Mouse (Mus musculus) R1 (cell line): ENCODE results near the gene Upk3a.
"Not testable (repeated sequence)": the region's sequence is repeated elsewhere in the genome, so short reads cannot be mapped to it uniquely, and the experiment has no call there.

ENCODE experiments used
- DNase-seq: peaks from one replicate; pipeline ENCODE4 v3.0.0-alpha.2; 2018; ENCODE audit warnings: low read depth, low spot score

Upk3a gene

DNA sequence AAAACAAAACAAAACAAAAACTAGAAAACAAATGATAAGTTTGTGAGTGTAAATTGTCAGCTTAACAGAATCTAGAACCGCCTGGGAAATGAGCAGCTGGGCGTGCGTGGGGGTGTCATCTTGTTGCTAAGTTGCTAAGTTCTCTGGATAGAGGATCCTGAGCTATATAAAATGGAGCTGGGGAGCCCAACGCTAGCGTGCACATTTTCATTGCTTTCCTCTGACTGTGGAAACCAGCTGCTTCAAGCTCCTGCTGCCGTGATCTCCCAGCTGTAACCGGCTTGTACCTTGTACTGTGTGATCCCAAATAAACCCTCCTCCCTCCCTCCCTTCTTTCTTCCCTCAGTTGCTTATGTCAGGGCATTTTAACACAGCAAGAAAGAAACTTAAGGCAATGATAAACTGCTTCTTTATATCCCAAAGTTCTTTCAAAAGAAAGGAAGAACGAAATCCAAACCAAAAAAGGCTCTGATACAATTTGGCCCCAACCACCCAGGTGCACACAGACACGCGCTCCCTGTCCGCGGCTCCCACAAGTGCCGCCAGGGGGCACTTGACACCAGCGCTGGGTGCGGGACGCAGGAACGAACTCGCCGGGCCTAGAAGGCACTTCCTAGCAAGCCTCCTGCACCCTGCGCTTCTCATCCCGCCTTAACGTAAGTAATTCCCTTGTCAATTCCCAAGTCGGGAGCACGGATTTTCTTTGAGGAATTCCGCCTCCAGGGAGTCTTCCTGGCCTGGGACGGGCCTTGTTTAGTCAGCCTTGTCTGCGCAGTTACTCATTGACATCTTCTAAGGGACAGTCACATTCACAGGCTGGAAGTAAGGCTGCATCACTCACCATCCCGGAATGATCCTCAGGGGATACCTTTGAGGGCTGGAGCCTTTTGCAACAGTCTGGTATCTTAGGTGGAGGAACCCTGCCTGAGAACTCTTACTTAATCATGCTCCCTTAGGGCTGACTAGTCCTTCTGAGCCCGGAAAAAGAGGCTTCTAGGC, 15.7 kb upstream of the Upk3a start:
- peak; percentile 79 for DNase-seq

DNA sequence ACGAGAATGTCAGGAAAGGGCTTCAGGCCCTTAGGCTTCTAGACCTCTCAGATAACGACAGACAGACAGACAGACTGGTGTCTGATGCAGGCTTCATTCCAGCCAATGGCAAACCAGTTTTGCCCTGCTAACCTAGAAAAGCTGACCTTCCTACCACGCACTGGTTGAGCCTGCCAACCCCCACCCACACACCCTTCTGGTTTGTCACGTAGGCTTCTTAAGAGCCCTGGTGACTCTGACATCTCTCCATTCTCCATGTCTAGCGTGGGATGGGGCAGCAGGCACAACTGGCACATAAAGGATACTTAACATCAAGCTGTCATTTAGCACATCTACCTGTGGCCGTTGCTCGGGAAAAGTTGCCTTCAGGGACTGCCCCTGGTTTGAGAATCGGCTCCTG, 7.3 kb upstream of the Upk3a start:
- DNase-seq = no peak

DNA sequence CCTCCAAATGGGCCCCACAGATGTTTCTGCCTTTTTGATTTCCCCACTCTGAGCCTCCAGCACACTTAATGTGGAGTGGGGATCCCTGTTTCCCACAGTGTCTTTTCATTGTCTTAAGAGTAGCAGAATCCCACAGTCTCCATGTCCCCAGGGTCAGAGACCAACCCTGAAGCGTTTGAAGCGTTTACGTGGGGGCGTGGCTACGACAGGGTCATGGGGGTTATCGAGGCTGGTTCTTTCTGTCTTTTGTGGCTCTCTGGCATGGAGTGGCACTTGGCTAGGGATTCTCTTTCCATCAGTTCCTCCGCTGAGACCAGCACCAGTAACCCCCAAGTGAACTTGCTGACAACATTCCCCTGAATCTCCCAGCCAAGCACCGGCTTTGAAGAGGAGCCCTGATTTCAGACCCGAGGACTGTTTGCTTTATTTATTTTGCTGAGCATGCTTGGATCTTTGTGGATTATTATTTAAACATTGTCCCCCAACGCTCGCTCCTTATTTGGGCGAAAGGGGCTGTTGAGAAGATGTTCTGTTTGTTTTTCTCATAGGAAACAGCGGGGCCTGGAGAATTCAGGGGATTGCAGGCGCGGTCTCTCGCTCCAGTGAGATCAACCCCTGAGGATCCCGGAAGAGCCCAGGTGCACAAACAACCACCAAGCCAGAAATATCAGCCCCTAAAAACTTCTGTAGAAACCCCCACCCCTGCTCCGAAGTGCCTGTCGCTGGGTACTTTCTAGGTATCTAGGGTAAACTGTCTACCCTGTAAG, 4.9 kb upstream of the Upk3a start:
- peak; percentile 49 for DNase-seq

GRCm38 (mm10) chr15:85012662-85013054, 4.3 kb upstream of the Upk3a start:
- DNase-seq = no peak

- no peak for DNase-seq
Measured at GRCm38 (mm10) chr15:85015771-85016170, 1.2 kb upstream of the Upk3a start.

DNA sequence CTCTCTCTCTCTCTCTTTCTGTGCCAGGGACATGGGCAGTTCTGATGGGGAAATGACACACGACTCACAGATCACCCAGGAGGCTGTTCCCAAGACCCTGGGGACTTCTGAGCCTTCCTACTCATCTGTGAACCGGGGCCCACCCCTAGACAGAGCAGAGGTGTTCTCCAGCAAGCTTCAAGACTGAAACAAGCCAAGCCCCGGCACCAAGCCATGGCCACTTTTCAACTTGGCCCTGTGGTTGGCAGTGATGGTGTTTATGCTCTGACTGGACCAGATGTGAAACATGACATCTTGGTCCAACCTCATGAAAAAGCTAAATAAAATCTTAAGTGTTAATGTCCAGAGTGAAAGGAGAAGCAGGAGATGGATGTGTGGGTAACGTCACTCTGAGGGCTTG, 5.3 kb downstream of the Upk3a start:
- DNase-seq = no peak

GRCm38 (mm10) chr15:85026197-85026596, 9.3 kb downstream of the Upk3a start:
- no peak for DNase-seq

DNA sequence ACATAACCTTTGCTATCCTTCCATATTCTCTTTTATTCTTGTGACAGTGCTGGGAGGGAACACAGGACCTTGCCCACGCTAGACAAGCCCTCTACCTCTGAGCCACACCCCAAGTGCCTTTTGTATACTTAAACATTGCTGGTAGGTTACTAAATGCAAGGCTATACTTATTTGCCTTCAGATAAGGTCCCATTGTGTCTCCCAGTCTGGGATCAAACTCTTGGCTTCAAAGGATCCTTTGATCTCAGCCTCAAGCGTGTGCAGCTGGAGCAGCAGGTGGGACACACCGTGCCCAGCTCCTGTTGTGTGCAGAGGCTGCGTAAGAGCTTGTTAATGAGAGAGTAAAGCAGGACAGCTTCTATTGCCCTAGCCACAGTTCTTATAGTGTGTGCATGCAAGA, 10.8 kb downstream of the Upk3a start:
- DNase-seq = peak; percentile 16

DNA sequence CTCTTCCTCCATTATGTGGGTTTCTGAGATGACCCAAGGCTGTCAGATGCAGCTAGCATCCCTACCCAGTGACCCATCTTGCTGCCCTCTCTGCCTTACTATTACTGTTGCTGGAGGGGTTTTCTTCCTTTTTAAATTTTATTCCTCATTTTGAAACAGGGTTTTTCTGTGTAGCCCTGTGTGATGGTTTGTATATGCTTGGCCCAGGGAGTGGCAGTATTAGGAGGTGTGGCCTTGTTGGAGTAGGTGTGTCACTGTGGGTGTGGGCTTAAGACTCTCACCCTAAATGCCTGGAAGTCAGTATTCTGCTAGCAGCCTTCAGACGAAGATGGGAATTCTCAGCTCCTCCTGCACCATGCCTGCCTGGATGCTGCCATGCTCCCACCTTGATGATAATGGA, 11.7 kb downstream of the Upk3a start, which contains the start of gene Fam118a:
Gene Fam118a, plus strand, starts transcription at position 301 of the 400 bp plus-strand sequence.
- DNase-seq = not testable (repeated sequence)

DNA sequence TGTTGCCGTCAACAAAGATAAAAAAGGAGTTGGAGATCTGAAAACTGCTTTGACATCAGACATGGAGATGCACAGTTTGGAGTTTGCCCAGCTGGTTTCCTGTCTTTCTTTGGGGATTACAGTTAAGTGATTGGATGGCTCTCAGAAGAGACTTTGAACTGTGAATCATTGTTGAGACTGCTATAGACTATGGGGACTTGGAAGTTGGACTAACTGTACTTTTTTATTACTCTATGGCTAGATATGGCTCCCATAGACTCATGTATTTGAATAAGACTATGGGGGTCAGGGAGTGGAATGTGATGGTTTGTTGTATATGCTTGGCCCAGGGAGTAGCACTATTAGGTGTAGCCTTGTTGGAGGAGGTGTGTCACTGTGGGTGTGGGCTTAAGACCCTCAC, 13.7 kb downstream of the Upk3a start:
- DNase-seq = not testable (repeated sequence)

DNA sequence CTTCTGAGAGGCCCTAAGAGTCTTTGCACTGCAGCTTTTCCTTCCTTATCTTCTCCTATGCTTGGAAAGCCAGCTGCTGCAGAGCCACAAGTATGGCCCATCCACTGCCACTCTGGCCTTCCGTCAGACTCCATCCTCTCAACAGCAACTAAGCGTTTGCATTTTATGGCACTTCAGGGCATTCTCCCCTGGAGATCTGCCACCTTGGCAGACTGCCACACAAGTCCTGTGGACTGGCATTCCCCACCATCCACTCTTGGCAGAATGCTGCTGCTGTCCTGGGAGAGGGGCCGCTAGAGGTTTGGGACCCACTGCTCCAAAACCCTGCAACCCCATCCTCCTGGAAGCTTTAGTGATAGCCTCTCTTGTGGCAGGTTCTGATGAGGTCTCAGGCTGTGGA, 14.9 kb downstream of the Upk3a start:
- DNase-seq = no peak

- DNase-seq = peak; percentile 37
Measured at GRCm38 (mm10) chr15:85033916-85034315, 17.0 kb downstream of the Upk3a start.

DNA sequence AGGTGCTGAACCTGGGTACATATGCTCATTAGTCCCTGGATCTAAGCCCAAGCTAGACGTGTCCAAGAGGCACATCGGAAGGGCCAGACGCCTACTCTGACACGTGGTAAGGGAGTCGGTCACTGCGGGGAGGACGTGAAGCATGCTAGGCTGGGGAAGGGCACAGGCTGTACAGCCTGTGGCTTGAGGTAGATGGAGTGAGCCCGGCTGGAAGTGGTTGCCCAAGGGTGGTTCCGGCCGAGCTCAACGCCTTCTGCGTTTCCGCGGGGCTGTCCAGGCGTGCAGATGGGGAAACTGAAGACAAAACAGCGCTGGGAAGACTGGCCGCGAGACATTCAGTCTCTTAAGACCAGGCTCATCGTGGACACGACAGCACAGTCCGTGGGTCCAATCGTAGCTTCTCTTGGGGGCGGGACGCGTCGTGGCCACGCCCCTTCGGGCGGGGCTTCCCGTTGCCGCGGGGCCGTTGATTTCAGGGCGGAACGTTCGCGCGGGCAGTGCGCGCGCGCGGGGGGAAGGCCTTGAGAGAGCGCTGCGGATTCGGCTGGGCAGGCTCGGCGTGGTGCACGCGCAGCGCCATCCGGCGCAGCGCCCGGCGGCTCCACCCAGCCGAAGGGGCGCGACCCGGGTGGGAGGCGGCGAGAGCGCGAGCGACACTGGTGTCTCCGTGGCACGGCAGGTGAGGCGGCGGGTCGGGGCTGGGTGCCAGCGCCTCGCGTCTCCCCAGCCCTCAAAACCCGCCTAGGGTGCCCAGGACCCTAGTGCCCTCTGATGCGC, 19.8 kb downstream of the Upk3a start:
- peak; percentile 95 for DNase-seq

- DNase-seq = no peak
Measured at GRCm38 (mm10) chr15:85037343-85037690, 20.4 kb downstream of the Upk3a start.

GRCm38 (mm10) chr15:85041546-85042225, 24.7 kb downstream of the Upk3a start:
- no peak for DNase-seq

- DNase-seq = peak; percentile 92
Measured at GRCm38 (mm10) chr15:85042361-85042954, 25.5 kb downstream of the Upk3a start.

DNA sequence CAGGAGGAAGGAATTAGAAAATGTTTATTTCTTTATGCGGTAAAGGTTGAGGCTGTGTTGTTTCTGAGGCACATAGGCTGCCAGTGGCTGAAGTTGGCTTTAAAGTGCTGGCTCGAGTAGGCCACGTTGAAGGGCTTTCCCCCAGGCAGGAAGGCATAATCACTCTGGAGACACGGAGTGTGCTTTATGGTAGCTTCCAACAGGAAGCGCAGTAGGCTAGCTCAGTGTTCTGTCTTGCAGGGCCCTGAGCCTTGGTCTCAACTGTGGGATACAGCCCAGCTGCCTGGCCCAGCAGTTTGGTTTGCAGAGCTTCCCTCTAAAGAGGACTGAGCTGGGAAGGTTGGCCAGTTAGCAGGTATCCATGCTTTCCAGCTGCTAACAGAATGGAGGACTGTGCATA, 26.2 kb downstream of the Upk3a start:
- DNase-seq = no peak

- no peak for DNase-seq
Measured at GRCm38 (mm10) chr15:85043761-85044160, 26.8 kb downstream of the Upk3a start.

DNA sequence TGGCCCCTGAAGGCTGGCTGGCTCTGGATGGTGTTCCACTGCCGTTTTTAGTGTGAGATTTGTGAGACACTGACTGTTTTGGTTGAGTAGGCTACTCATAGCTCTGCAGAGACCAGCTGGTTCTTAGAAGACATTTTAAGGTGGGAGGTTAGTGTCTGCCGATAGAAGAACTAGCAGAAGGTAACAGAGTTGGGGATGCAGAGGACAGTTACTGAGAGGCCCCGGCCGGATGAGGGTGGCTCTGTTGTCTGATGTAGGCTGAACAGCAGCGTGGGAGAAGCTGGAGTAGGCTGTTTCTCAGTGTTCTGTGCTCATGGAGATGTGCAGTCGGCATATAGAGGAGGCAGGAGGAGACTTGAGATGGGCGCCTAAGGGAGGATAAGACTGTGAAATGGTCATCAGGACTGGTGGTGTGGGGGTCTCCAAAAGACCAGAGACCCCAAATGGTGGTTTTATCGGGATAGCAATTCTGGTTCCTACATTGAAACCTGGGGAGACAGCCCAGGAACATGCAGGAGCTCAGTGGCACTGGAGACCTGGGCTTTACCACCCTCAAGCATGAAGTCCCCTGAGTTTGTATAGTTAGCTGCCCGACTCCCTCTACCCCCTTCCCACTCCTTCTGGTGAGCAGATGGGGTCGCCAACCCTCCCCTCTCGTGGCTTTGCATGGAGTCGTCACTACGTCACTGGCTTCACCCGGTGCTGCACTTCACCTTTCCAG, 29.4 kb downstream of the Upk3a start:
- DNase-seq = no peak

DNA sequence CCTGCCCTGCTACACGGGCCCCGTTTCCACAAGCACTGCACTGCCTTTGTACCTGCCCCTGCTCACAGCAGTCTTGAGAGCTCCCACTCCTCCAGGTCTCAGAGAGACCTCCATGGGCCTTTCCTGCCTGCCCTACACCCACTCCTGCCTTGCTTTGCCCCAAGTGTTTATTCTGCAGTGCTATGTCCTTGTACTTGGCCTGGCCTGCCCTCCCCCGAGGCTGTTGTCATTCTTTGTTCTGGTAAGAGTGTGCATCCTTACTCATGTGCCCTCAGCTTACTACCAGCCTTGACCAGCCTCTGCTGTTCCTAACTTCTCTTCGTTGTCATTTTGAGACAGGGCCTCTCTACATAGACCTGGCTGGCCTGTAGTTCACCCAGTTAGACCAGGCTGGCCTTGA, 30.9 kb downstream of the Upk3a start:
- DNase-seq = no peak
